Mouse (Mus musculus) spleen, adult 2 months (tissue): Measurements from ENCODE around the gene Gpcpd1.

Experiments
- CTCF ChIP-seq: fragments of 200-500 bp; IDR thresholded peaks from 2 replicates; pipeline ENCODE4 v1.5.1; 2011; ENCODE audit warnings: mild to moderate bottlenecking, inconsistent platforms; ENCODE audit not compliant: insufficient read depth, insufficient read length, insufficient replicate concordance; ENCODE audit errors: extremely low read depth
- POLR2A ChIP-seq: fragments of 200-500 bp; IDR thresholded peaks from 2 replicates; pipeline ENCODE4 v1.6.1; 2011; ENCODE audit warnings: low read depth, low read length, inconsistent platforms

DNA sequence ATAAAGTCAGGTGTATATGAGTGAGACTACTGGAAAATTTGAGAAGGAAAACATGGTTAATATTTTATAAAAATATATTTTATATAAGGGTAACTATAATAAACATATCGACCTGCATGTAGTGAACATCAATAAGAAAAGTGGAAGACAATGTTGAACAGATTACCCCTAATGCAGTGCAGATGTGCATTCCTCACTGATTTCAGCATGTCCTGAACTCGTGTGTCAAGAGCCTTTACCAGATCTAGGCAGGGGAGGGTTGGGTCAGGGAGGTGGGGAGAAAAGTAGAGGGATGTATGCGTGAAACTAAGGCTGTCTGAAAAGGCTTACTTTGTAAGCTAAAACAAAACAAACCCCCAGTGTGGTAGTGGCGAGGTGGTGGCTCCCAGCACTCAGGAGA lies 61.4 kb downstream of the Gpcpd1 start:
- TF ChIP-seq CTCF (no peak), POLR2A (no peak)
